Mouse (Mus musculus): ENCODE measurements at regions not wholly inside any gene's neighbourhood (a gene's known extent, or its start where the extent isn't known, plus 50 kb on each side); places are given as distances from the start of the nearest gene placed in this dataset.

- no peak overlapping the region for H3K9ac ChIP-seq (ENCODE audit: control insufficient read depth, low read depth, low read length, poor library complexity, severe bottlenecking)
- no peak for TF ChIP-seq ELF1 (IDR thresholded peaks at IDR 0.05; ENCODE audit: low read depth, low read length)
- no peak for TF ChIP-seq POLR2AphosphoS5 (IDR thresholded peaks at IDR 0.05; ENCODE audit: borderline replicate concordance, low read depth, low read length)
- TF ChIP-seq ZC3H11A (IDR thresholded peaks at IDR 0.05; ENCODE audit: low read depth, low read length): no peak
- TF ChIP-seq EP300 (IDR thresholded peaks at IDR 0.05; ENCODE audit: low read depth in 1 of 2, low read length in 2 of 2): no peak
- TF ChIP-seq USF1 (IDR thresholded peaks at IDR 0.05; ENCODE audit: low read depth, low read length): no peak
- peak in 1 of 3 experiments; percentile 35; a peak in 1 of 6 replicates for TF ChIP-seq CTCF (IDR thresholded peaks at IDR 0.05 in 2 of 3, conservative IDR thresholded peaks at IDR 0.05 in 1 of 3; ENCODE audit: control insufficient read depth in 1 of 3, insufficient read depth in 1 of 3, low read depth in 2 of 3, low read length in 3 of 3, poor library complexity in 1 of 3, severe bottlenecking in 1 of 3)
- no peaks in the 10 kb centered on the region for H3K9me3 ChIP-seq (replicated peaks; ENCODE audit: insufficient read depth, low read length)
- H3K79me2 ChIP-seq (ENCODE audit: control insufficient read depth, insufficient read depth, low read length, poor library complexity): no peaks in the 10 kb centered on the region
- no peak overlapping the region for H3K4me3 ChIP-seq (ENCODE audit: control insufficient read depth in 1 of 2, insufficient read depth in 1 of 2, low read depth in 2 of 2, low read length in 2 of 2)
- peaks cover 9 to 10% of the 10 kb centered on the region in 2 experiments for H3K27me3 ChIP-seq (ENCODE audit: control insufficient read depth in 1 of 2, insufficient read depth in 2 of 2, low read length in 2 of 2)
- no peak for DNase-seq (ENCODE audit: low read depth, low spot score)
- H3K27ac ChIP-seq (ENCODE audit: control insufficient read depth, low read depth, low read length): no peak overlapping the region
- H3K36me3 ChIP-seq (ENCODE audit: control insufficient read depth in 1 of 2, insufficient read depth in 2 of 2, low read length in 2 of 2): no peaks in the 10 kb centered on the region
- peaks cover 0 to 7% of the 10 kb centered on the region in 2 experiments; a peak in 2 of 4 replicates for H3K4me1 ChIP-seq (ENCODE audit: control insufficient read depth in 1 of 2, insufficient read depth in 2 of 2, low read length in 2 of 2)
Observed at GRCm38 (mm10) chr11:94850129-94850528, 67.6 kb upstream of the Tmem92 start.

GRCm38 (mm10) chr11:94839133-94839532 is 56.6 kb upstream of the Tmem92 start:
- Histone ChIP-seq H3K36me3 (ENCODE audit: control insufficient read depth in 1 of 2, insufficient read depth in 2 of 2, low read length in 2 of 2) (no peaks in the 10 kb centered on the region), H3K9me3 (replicated peaks; ENCODE audit: insufficient read depth, low read length) (no peaks in the 10 kb centered on the region), H3K4me1 (ENCODE audit: control insufficient read depth in 1 of 2, insufficient read depth in 2 of 2, low read length in 2 of 2) (no peaks in the 10 kb centered on the region), H3K27me3 (ENCODE audit: control insufficient read depth in 1 of 2, insufficient read depth in 2 of 2, low read length in 2 of 2) (peaks cover 6 to 14% of the 10 kb centered on the region in 2 experiments), H3K4me3 (ENCODE audit: control insufficient read depth in 1 of 2, insufficient read depth in 1 of 2, low read depth in 2 of 2, low read length in 2 of 2) (no peak overlapping the region), H3K9ac (ENCODE audit: control insufficient read depth, low read depth, low read length, poor library complexity, severe bottlenecking) (no peak overlapping the region), H3K27ac (ENCODE audit: control insufficient read depth, low read depth, low read length) (no peak overlapping the region), H3K79me2 (ENCODE audit: control insufficient read depth, insufficient read depth, low read length, poor library complexity) (no peaks in the 10 kb centered on the region)
- no peak for DNase-seq (ENCODE audit: low read depth, low spot score)
- TF ChIP-seq RAD21 (IDR thresholded peaks at IDR 0.05; ENCODE audit: low read depth, low read length): peak; percentile 5; the same call in 1 of the 2 replicates
- no peak for TF ChIP-seq CHD1 (IDR thresholded peaks at IDR 0.05; ENCODE audit: low read depth, low read length)
- no peak for TF ChIP-seq ETS1 (IDR thresholded peaks at IDR 0.05; ENCODE audit: low read depth, low read length)
- TF ChIP-seq SMC3 (IDR thresholded peaks at IDR 0.05; ENCODE audit: low read depth, low read length): peak; percentile 22; the same call in 1 of the 2 replicates
- peak in 1 of 3 experiments; percentile 35; a peak in 3 of 6 replicates for TF ChIP-seq CTCF (IDR thresholded peaks at IDR 0.05 in 2 of 3, conservative IDR thresholded peaks at IDR 0.05 in 1 of 3; ENCODE audit: control insufficient read depth in 1 of 3, insufficient read depth in 1 of 3, low read depth in 2 of 3, low read length in 3 of 3, poor library complexity in 1 of 3, severe bottlenecking in 1 of 3)

- Histone ChIP-seq H3K9ac (ENCODE audit: control insufficient read depth, low read depth, low read length, poor library complexity, severe bottlenecking) (no peak overlapping the region), H3K36me3 (ENCODE audit: control insufficient read depth in 1 of 2, insufficient read depth in 2 of 2, low read length in 2 of 2) (no peaks in the 10 kb centered on the region), H3K27ac (ENCODE audit: control insufficient read depth, low read depth, low read length) (no peak overlapping the region), H3K4me1 (ENCODE audit: control insufficient read depth in 1 of 2, insufficient read depth in 2 of 2, low read length in 2 of 2) (no peaks in the 10 kb centered on the region), H3K9me3 (replicated peaks; ENCODE audit: insufficient read depth, low read length) (no peaks in the 10 kb centered on the region), H3K27me3 (ENCODE audit: control insufficient read depth in 1 of 2, insufficient read depth in 2 of 2, low read length in 2 of 2) (peaks cover 6 to 12% of the 10 kb centered on the region in 2 experiments), H3K79me2 (ENCODE audit: control insufficient read depth, insufficient read depth, low read length, poor library complexity) (no peaks in the 10 kb centered on the region), H3K4me3 (ENCODE audit: control insufficient read depth in 1 of 2, insufficient read depth in 1 of 2, low read depth in 2 of 2, low read length in 2 of 2) (no peak overlapping the region)
- DNase-seq (ENCODE audit: low read depth, low spot score): peak; percentile 43
- TF ChIP-seq ZNF384 (IDR thresholded peaks at IDR 0.05; ENCODE audit: low read depth, low read length) (no peak), CTCF (IDR thresholded peaks at IDR 0.05 in 2 of 3, conservative IDR thresholded peaks at IDR 0.05 in 1 of 3; ENCODE audit: control insufficient read depth in 1 of 3, insufficient read depth in 1 of 3, low read depth in 2 of 3, low read length in 3 of 3, poor library complexity in 1 of 3, severe bottlenecking in 1 of 3) (peak in 2 of 3 experiments; percentile 54 to 67; a peak in 4 of 6 replicates), GABPA (IDR thresholded peaks at IDR 0.05; ENCODE audit: low read depth, low read length) (no peak), ZMIZ1 (IDR thresholded peaks at IDR 0.05; ENCODE audit: low read depth, low read length) (no peak), BHLHE40 (IDR thresholded peaks at IDR 0.05; ENCODE audit: borderline replicate concordance, low read depth, low read length) (no peak), ELF1 (IDR thresholded peaks at IDR 0.05; ENCODE audit: low read depth, low read length) (no peak), TAL1 (IDR thresholded peaks at IDR 0.05; ENCODE audit: low read length) (no peak), MYC (IDR thresholded peaks at IDR 0.05; ENCODE audit: low read depth, low read length) (no peak), EP300 (IDR thresholded peaks at IDR 0.05; ENCODE audit: low read depth in 1 of 2, low read length in 2 of 2) (no peak), RAD21 (IDR thresholded peaks at IDR 0.05; ENCODE audit: low read depth, low read length) (peak; percentile 7), MYB (IDR thresholded peaks at IDR 0.05; ENCODE audit: low read depth, low read length) (no peak), ZC3H11A (IDR thresholded peaks at IDR 0.05; ENCODE audit: low read depth, low read length) (no peak)
Observed at GRCm38 (mm10) chr11:94838140-94838539, 55.6 kb upstream of the Tmem92 start.
